Mouse (Mus musculus) liver, embryonic 14.5 days (tissue): ENCODE measurements around the gene Siah1b.

ENCODE experiments used
- CTCF ChIP-seq: IDR thresholded peaks from 2 replicates; pipeline ENCODE4 v1.5.1; 2016; ENCODE audit warnings: antibody characterized with exemption, low read depth, control low read depth
- EP300 ChIP-seq: IDR thresholded peaks from 2 replicates; pipeline ENCODE4 v1.6.1; 2016; ENCODE audit warnings: antibody characterized with exemption, low read depth

GRCm38 (mm10) chrX:164082030-164082429 lies 5.7 kb upstream of the Siah1b start:
- TF ChIP-seq CTCF (no peak), EP300 (no peak)
